Mouse (Mus musculus) megakaryocyte, embryonic 14.5 days (primary cell): ENCODE results near the gene Sfr1. TPM values are rescaled to one million over a fixed set of nuclear protein-coding genes. Genes with fewer than 3 reads are reported as not detected.

Source experiments
- H3K27me3 ChIP-seq: replicated peaks from 2 replicates; pipeline ENCODE3; 2012; ENCODE audit warnings: inconsistent platforms
- H3K36me3 ChIP-seq: replicated peaks from 2 replicates; pipeline ENCODE3; 2012; ENCODE audit warnings: low read length, inconsistent platforms, mixed read lengths
- H3K4me1 ChIP-seq: 2 replicates; pipeline ENCODE4 v1.6.1; 2012; ENCODE audit warnings: inconsistent platforms
- H3K4me3 ChIP-seq: replicated peaks from 2 replicates; pipeline ENCODE3; 2012; ENCODE audit warnings: moderate library complexity, mild to moderate bottlenecking, inconsistent platforms
- H3K9me3 ChIP-seq: 2 replicates; pipeline ENCODE4 v1.6.1; 2012; ENCODE audit warnings: inconsistent platforms
- FLI1 ChIP-seq: IDR thresholded peaks from 2 replicates; pipeline ENCODE4 v1.6.1; 2012; ENCODE audit warnings: low read length, inconsistent platforms, mixed read lengths
- GATA1 ChIP-seq: IDR thresholded peaks from 3 replicates; pipeline ENCODE4 v1.6.1; 2012; ENCODE audit warnings: mixed read lengths, low read length, inconsistent platforms, borderline replicate concordance
- polyA plus RNA-seq: library from polyadenylated mRNA; stranded (reverse); fragments of >175 nt; gene quantifications from 2 replicates; pipeline ENCODE4 v1.2.3, GENCODE M21; 2012; ENCODE audit warnings: low replicate concordance; ENCODE audit not compliant: insufficient read depth

Gene Sfr1
- polyA plus RNA-seq, result 4.5 and 9.7 TPM in 2 replicates

DNA sequence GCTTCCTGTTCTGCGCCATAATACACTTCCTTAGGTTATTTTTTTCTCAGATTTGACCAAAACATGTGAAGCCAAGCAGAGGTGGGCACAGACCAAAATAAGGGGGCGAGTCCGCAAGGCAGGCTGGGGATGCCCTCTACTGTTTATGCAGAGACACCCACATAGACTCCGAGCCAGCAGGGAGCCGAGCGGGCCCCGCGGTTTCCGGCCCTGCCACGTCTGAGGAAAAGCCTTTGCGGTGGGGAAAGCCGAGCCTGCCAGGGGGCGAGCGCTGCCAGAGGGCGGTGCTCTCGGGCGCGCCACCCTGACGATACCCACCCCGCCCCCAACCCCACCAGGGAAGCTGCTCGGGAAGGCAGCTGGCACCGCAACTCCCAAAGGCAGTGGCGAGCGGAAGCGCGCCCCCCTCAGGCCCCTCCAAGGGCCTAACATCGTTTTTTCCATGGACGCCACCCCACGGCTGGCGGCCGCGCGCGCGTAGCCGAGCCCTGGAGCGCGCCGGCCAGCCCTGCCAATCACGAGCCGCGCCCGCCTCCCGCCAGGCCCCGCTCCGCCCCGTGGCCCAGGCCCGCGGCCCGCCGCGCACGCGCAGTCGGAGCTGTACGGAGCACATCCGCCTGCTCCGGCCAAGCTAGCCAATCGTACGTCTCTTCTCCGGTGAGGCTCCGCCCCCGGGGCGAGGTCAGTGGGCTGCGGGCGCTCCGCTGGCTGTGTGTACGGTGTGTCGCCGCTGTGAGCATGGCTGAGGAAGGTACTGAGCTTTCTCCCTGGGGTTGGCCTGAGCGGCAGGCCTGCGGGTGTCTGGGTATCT lies at the start of gene Sfr1:
Gene Sfr1, plus strand, starts transcription at position 612 of the 811 bp plus-strand sequence.
- no peaks in the 10 kb centered on the region for H3K9me3 ChIP-seq
- no peak for TF ChIP-seq FLI1
- no peak for TF ChIP-seq GATA1
- peak within 1 kb of the TSS; percentile 94 for H3K4me3 ChIP-seq
- peaks cover 34% of the 10 kb centered on the region for H3K4me1 ChIP-seq
- H3K36me3 ChIP-seq, result peaks cover 38% of the 10 kb centered on the region
- no peaks in the 10 kb centered on the region for H3K27me3 ChIP-seq

DNA sequence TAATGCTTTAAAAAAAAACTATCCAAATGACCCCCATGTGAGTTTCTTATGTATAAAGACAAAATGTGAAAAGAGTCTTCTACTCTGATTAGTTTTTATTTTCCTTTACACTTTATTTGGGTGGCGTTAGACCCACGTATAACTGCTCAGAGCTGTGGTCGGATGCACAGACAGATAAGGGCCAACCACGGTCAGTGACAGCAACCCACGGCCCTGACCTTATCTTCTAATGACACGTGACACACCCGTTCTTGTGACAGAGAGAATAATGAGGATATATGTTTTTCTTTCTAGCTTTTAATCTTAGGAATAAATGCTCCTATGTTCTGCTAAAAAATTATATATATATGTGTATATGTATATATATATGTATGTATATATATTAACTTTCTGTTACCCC lies 41.9 kb upstream of the Sfr1 start:
- no peaks in the 10 kb centered on the region for H3K36me3 ChIP-seq
- peaks cover 9% of the 10 kb centered on the region for H3K27me3 ChIP-seq
- peaks cover 51% of the 10 kb centered on the region for H3K4me1 ChIP-seq
- no peak overlapping the region for H3K4me3 ChIP-seq
- H3K9me3 ChIP-seq, result no peaks in the 10 kb centered on the region
- TF ChIP-seq GATA1 (no peak), FLI1 (no peak)

DNA sequence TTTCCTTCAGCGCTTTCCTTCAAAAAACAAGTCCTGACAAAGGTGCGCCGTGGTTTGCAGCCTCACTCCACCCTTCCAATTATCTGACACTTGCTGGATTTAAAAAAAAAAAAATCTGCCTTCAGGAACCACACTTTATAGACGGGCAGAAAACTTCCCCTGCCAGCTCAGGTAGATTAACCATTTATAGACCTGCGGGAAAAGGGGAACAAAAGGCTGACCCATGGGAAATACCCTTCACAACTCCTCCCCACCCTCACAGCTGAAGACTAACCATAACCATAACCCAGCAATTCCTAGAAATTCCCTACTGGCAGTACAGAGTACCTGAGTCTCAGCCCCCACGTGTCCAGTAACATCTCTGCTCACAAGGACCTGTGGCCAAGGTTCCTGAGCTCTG lies 39.5 kb upstream of the Sfr1 start, which contains the start of gene Col17a1:
Gene Col17a1, minus strand, starts transcription at position 101 of the 400 bp plus-strand sequence.
- Histone ChIP-seq H3K4me1 (peaks cover 62% of the 10 kb centered on the region), H3K9me3 (no peaks in the 10 kb centered on the region), H3K27me3 (peaks cover 5% of the 10 kb centered on the region), H3K4me3 (no peak within 1 kb of the TSS), H3K36me3 (no peaks in the 10 kb centered on the region)
- TF ChIP-seq GATA1 (no peak), FLI1 (no peak)

DNA sequence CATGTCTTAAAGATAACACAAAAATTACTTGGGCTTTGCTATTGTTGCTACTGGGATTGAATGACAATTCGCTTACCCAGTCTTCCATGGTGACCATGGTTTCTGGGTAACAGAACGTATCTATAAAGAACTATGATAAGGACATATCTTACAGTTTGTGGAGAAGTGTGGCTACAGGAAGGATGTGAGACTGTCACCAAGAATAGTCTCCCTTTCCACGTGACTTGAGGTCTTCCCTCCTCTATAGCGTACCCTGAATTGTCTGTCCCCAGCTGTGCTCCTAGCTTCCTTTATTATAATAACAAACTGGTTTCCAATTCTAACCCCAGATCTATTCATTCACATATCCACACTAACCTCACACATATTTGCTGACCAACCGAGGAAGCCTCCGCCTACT lies 35.8 kb upstream of the Sfr1 start:
- peak overlapping the region; percentile 54 for H3K4me3 ChIP-seq

DNA sequence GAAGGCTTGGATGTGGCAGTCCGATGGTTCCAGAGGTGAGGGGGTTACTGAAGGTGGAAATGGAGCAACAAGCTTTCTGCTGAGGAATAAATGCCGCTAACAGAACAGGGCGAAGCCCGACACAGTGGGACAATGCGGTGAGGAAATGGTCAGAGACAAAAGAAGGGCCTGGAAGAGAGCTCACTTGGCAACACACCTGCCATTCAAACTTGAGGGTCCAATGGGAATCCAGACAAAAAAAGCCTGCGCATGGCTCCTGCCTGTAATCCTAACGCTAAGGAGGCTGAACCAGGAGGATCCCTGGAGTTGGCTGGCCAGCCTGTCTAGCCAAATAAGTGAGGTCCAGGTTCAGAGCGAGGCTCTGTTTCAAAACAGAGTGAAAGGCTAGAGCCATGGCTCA lies 35.1 kb upstream of the Sfr1 start:
- no peak for TF ChIP-seq GATA1
- TF ChIP-seq FLI1, result no peak
- Histone ChIP-seq H3K9me3 (no peaks in the 10 kb centered on the region), H3K4me3 (peak overlapping the region; percentile 75), H3K36me3 (no peaks in the 10 kb centered on the region), H3K4me1 (peaks cover 63% of the 10 kb centered on the region), H3K27me3 (peaks cover 3% of the 10 kb centered on the region)

More for the DNA sequence above, 35.8 kb upstream of the Sfr1 start:
- Histone ChIP-seq H3K4me1 (peaks cover 60% of the 10 kb centered on the region), H3K9me3 (no peaks in the 10 kb centered on the region), H3K27me3 (peaks cover 5% of the 10 kb centered on the region), H3K36me3 (no peaks in the 10 kb centered on the region)
- TF ChIP-seq GATA1, result no peak
- TF ChIP-seq FLI1, result no peak

DNA sequence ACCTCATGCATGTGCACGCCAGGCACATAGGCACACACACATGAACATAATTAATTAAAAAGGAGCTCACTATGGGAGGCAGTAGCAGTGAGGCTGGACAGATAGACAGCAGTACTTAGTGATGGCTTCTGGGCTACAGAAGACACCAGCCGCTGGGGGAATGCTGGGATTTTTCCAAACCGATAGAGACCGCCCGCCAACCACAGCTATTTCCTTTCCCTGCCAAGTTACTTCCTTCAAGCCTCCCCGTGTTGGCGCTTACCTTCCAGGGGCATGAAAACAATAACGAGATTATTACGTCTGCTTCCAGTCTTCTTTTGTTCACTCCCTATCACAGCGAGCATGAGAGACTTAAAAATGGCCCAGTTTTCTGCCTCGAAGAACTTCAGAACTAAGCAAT lies 34.4 kb upstream of the Sfr1 start:
- TF ChIP-seq GATA1 (no peak), FLI1 (no peak)
- H3K9me3 ChIP-seq, result peaks cover 4% of the 10 kb centered on the region
- H3K36me3 ChIP-seq, result peaks cover 3% of the 10 kb centered on the region
- H3K4me1 ChIP-seq, result peaks cover 68% of the 10 kb centered on the region
- H3K4me3 ChIP-seq, result peak overlapping the region; percentile 85
- peaks cover 3% of the 10 kb centered on the region for H3K27me3 ChIP-seq

DNA sequence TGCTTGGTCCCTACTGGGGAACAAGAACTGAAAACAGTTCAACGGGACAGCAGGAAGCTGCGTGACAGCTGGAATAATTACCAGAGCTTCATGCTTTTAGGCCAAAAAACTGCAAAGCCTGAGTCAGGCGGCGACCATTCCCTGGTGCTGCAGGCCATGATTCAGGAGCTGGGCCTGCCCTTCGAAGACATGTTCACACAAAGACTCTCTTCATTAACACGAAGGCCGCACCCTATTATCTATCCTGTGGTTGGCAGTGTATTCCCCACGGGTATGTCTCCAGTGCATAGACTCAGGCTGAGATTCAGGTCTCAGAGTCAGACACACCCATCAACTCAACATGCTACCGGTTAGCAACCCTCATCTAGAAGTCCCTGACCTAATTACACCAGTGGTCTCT lies 33.2 kb upstream of the Sfr1 start:
- peaks cover 5% of the 10 kb centered on the region for H3K36me3 ChIP-seq
- TF ChIP-seq FLI1 (no peak), GATA1 (no peak)
- no peaks in the 10 kb centered on the region for H3K27me3 ChIP-seq
- peaks cover 66% of the 10 kb centered on the region for H3K4me1 ChIP-seq
- H3K4me3 ChIP-seq, result no peak overlapping the region
- H3K9me3 ChIP-seq, result peaks cover 7% of the 10 kb centered on the region

DNA sequence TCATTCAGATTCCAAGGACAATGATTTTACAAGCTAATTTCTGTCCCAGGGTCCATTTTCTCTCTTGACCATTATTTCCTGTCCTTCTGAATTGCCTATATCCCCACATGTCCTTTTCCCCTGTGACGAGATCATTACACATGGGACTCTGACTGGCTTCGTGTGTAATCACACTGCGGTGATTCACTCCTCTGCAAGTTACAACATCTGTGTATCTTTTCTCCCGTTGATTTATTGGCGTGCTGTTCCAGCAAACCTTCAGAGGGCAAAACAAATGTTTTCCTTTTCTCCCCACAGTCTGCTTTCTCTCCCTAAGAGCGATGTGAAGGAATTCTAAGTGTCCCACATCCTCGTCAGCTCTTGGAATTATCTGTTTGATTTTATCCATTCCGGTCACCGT lies 31.7 kb upstream of the Sfr1 start:
- TF ChIP-seq GATA1 (no peak), FLI1 (no peak)
- H3K36me3 ChIP-seq, result peaks cover 5% of the 10 kb centered on the region

DNA sequence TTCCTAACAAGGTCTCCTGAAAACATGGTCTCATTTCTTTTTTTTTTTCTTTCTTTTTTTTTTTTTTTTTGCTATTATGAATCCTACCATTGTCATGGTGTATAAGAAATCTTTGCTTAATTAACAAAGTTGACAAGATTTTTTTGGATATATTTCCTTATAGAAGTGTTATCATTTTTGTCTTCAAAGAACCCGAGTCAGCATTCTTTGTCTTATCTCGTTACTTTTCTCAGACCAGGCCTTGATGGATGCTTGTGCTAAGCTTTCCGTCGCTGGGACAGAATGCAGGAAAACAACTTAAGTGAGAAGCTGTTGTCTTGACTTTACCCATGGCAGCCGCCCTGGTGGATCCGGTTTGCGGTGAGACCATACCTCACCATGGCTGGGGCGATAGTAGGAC lies 31.0 kb upstream of the Sfr1 start:
- peaks cover 7% of the 10 kb centered on the region for H3K9me3 ChIP-seq
- H3K36me3 ChIP-seq, result peaks cover 5% of the 10 kb centered on the region
- no peak overlapping the region for H3K4me3 ChIP-seq
- TF ChIP-seq GATA1 (no peak), FLI1 (no peak)
- H3K27me3 ChIP-seq, result no peaks in the 10 kb centered on the region
- peaks cover 59% of the 10 kb centered on the region for H3K4me1 ChIP-seq

More for the DNA sequence above, 31.7 kb upstream of the Sfr1 start:
- no peaks in the 10 kb centered on the region for H3K27me3 ChIP-seq
- peaks cover 7% of the 10 kb centered on the region for H3K9me3 ChIP-seq
- H3K4me1 ChIP-seq, result peaks cover 59% of the 10 kb centered on the region
- H3K4me3 ChIP-seq, result no peak overlapping the region

DNA sequence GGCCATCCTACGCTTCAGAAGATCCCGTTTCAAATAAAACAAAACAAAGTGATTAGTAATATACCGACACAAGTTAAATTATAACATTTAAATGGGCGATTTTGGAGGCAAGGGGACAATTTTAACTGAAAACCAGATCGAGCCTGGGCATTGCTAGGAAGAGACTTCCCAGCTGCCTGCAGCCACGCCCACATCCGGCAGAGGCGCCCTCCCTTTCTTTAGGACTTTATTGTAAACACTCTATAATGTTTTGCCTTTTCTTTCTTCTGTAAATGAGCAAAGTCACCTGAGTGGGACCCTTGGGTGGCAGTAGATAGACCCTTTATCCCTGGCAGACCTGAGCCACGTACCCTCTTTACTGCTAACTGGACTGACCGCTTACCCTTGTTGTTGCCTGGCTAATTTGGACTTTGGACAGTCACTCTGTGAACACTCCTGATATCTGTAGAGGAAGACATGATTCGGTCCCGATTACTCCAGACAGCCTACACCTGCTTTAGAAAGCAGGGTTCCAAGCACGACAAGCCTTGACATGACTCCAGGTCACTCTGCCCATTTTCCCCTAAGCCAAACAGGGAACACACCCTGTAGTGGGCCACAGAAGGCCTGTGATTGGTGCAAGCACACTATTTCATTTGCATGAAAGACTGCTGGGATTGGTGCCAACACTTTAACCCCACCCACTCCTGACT lies 26.3 kb upstream of the Sfr1 start:
- H3K4me3 ChIP-seq, result no peak overlapping the region
- peaks cover 5% of the 10 kb centered on the region for H3K36me3 ChIP-seq
- no peaks in the 10 kb centered on the region for H3K27me3 ChIP-seq
- TF ChIP-seq FLI1 (no peak), GATA1 (no peak)
- peaks cover 31% of the 10 kb centered on the region for H3K4me1 ChIP-seq
- peaks cover 7% of the 10 kb centered on the region for H3K9me3 ChIP-seq
